Mouse (Mus musculus) embryo, embryonic 10.5 days (tissue): ENCODE measurements around the gene Gm49673.
"Not testable (repeated sequence)": the region's sequence is repeated elsewhere in the genome, so short reads cannot be mapped to it uniquely, and the experiment has no call there.

Experiments
- DNase-seq: peaks from one replicate; pipeline ENCODE4 v3.0.0-alpha.2; 2015; ENCODE audit warnings: low spot score

The Gm49673 gene

DNA sequence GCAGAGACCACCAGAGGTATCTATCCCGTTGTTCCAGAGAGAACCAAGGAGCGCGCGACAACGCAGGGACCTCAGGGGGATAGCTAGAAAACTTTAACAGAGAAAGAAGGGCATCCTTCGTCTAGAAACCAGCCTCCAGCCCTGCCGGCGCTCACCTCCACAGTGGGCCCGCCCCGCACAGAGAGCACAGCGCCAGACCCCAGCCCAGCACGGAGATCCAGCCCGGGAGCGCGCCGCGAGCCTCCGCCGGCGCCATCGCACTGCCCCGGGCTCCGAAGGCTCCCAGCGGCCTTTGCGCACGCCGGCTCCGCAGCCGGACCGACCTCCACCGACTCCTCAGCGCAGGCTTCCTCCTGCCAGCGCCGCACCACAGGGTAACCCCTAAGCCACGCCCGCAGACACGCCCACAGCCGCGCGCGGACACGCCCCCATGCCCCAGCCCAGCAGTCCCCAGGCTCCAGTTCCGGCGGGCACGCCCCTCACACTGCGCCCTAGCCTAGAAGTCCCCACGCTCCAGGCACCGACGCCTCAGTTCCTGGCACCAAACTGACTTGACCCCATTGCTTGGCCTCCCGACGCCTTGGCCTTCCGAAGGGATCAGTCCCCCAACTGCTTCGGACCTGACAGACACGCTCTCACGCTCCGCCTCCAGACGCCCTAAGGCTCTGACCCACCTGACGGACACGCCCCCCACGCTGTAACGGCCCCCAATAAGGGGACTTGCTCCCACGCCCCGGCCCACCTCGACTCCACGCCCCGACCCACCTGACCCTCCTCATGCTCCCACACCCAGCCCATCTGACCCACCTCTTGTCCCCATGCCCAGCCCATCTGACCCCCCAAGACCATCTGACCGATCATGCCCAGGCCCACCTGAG is at the start of gene Gm49673, which contains the start of gene Rnaset2a:
TSS of gene Gm49673 (minus strand) at position 350 of the 878 bp plus-strand sequence.
TSS of gene Rnaset2a (minus strand) at position 659 of the 878 bp plus-strand sequence.
- DNase-seq = peak; percentile 39

DNA sequence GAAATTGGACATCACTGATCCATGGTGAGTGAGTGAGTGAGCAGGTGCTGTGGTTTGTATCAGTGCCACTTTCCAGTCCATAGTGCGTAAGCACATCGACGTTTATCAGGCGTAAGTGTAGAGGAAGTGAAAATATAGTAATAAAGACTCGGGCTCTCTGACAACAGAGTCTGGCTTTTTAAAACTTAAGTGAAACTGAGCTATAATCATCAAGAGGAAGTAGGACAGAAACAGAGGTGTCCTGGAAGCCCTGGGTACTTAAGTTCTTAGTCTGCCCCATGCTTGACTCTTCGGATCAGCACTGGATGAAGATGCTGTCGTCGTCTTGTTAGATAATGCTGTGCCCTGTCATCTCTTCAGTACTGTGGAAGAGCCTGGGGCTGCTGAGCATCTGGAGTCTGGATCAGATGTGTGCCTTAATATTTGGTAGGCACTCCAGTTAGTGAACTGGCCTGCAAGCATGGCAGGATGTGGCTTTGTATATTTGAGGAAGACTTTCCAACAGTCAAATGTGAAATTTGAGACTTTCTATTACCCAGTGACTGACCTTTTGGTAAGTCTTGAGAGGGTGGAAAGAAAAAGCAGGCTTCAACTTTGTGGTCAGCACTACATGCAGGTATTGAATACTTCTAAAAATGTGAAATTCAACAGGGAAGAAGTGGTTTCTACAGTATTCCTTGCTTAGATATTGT is 48.2 kb upstream of the Gm49673 start:
- no peak for DNase-seq

DNA sequence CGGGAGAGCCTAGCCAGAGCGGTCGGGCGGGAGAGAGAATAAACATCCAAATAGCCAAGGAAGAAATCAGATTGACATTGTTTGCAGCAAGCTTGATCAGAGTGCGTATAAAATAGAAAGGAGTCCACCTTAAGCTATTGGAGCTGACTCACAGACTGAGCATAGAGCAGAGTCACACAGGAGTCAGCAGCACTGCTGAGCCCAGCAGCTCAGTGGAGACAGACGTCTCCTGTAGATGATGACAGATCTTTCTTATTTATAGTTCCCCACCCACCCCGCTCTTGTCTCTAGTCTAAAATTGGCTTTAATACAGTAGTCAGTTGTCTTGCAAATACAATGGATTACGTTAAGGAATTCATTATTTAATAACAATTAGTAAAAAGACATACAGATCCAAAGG is 46.1 kb upstream of the Gm49673 start:
- DNase-seq = no peak

- no peak for DNase-seq
These were observed 36.6 kb upstream of the Gm49673 start for GRCm38 (mm10) chr17:8184217-8184616.

- DNase-seq = no peak
These were observed 36.2 kb upstream of the Gm49673 start for GRCm38 (mm10) chr17:8183815-8184214.

GRCm38 (mm10) chr17:8177090-8177489 is 29.5 kb upstream of the Gm49673 start:
- DNase-seq = no peak

DNA sequence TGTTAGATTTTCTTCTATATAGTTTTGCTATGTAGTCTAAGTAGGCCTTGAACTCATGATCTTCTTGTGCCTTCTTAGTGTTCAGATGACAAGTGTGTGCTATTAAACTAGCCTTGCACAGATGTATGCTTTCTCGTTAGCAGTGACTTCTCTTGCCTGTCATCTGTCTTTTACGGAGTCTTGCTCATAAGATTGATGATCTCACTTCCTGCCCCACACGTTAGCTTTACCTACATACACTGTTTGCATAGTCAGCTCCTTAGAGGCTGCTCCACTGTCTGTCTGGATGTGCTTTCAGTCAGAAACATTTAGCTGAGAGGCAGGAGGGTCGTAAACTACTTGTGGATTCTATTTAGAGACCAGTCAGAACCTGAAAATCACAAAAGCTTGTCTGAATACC is 23.5 kb upstream of the Gm49673 start:
- DNase-seq = no peak

GRCm38 (mm10) chr17:8170331-8170730 is 22.7 kb upstream of the Gm49673 start:
- no peak for DNase-seq

DNA sequence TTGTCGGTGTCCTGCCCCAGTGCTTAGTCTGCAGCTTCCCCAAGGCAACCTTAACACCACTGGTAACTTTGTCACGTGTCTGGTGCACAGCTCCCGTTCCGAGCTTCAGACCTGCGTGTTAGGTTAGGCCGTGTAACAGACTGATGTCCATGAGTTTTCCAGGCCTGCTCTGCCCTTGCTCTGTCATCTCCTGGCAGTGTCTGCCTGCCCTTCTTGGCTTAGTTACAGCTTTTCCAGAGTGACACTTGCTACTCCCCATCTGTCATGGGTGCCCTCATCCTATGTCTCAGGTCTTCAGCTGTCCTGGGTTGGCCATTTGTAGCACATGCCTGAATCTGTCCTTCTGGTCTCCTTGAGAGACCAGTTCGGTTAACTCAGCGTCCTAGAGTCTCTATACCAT is 19.8 kb upstream of the Gm49673 start:
- not testable (repeated sequence) for DNase-seq

DNA sequence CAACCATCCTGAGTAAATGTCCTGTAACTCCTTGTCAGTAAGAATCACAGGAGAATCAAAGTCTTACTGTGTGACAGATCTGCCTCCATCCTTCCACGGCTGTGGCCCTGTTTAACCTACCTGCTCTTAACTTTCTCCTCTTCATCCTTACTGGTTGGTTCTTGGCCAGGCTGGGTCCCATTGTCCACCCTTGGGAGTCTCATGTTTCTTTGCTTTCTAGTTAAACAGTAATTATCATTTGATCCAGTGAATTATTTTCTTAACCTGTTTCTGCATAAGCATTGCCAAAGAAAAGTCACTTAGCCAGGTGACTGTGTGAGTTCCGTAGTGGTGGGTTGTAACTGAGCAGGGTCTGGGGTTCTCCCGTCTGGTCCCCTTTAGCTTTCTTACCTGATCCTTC is 18.9 kb upstream of the Gm49673 start:
- not testable (repeated sequence) for DNase-seq

- not testable (repeated sequence) for DNase-seq
These were observed 18.4 kb upstream of the Gm49673 start for GRCm38 (mm10) chr17:8165977-8166376.

- not testable (repeated sequence) for DNase-seq
These were observed 18.0 kb upstream of the Gm49673 start for GRCm38 (mm10) chr17:8165608-8165945.

DNA sequence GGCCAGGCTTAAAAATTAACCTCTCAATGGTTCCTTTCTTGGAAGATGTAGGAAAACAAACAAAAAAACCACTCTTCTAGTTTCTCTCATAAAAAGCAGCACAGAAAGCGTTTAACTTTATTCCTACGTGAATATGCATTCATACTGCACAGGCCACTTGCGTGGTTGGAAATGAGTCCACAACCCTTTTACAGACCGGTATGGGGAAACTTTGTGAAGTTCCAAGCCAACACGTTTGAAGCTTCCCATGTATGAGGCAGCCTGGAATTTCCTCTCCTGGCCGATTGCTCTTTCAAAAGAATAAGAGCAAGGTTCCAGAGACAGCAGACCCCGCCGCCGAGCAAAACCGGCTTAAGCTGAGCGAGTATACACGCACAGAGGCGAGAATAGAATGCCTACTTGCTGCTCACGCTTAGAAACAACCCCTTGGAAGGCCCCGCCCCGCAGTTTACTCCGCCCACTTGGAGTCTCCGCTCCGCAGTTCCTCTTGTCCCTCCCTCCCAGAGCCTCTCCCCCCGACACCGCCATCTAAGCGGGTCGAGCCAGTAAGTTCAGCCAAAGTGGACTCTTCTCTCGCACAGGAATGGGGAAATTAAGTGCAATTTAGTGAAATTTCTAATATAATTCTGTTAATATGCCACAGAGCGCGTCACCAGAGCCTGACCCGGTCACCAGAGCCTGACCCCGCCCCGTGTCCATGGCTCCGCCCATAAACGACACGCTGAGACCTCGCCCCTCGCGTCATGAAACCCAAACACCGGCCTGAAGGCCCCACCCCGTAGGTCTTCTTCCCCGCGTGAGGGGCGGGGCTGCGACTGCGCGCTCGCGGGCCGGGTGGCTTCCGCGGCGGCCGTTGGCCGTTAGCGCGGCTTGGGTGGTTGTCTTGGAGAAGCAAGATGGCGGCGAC is 17.4 kb upstream of the Gm49673 start, which contains the start of gene Fgfr1op:
TSS of gene Fgfr1op (plus strand) at position 801 of the 907 bp plus-strand sequence.
- peak; percentile 19 for DNase-seq

GRCm38 (mm10) chr17:8160969-8161368 is 13.4 kb upstream of the Gm49673 start:
- peak; percentile 18 for DNase-seq

GRCm38 (mm10) chr17:8158627-8159026 is 11.0 kb upstream of the Gm49673 start:
- not testable (repeated sequence) for DNase-seq

GRCm38 (mm10) chr17:8155982-8156381 is 8.4 kb upstream of the Gm49673 start:
- not testable (repeated sequence) for DNase-seq

DNA sequence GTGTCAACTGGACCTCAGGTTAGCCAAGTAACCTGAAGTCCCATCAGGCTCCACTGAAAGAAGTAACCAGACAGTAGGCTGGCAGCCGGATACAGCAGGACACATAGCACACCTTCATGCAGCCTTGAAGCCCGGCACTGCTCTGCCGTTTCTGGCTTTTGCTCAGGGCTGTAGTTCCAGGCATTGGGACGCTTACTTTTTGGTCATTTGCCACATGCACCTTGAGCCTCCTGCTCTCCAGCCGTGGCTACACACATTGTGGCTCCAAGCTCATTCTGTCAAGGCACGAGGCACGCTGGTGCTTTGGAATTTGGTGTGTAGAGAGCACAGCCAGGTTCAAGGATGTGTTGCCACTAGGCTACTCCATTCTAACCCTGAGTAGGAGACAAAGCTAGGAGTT is 7.4 kb upstream of the Gm49673 start:
- not testable (repeated sequence) for DNase-seq

DNA sequence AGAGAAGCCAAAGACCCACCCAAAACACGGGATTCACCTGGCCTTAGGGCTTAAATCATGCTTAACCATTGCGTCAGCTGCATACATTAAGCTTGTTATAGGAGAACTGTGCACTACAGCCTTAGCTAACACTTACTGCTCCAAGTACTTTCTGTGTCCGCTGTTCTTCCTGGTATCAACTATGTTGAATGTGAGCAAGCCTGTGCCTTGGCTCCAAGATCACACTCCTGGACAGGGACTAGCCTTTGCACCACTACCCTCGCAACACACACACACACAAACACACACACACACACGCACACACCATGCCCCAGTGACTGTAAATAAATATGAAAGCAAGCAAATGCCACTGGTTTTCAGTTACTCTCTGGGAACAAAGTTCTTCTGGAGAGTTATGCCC is 657 bp downstream of the Gm49673 start:
- peak; percentile 15 for DNase-seq

DNA sequence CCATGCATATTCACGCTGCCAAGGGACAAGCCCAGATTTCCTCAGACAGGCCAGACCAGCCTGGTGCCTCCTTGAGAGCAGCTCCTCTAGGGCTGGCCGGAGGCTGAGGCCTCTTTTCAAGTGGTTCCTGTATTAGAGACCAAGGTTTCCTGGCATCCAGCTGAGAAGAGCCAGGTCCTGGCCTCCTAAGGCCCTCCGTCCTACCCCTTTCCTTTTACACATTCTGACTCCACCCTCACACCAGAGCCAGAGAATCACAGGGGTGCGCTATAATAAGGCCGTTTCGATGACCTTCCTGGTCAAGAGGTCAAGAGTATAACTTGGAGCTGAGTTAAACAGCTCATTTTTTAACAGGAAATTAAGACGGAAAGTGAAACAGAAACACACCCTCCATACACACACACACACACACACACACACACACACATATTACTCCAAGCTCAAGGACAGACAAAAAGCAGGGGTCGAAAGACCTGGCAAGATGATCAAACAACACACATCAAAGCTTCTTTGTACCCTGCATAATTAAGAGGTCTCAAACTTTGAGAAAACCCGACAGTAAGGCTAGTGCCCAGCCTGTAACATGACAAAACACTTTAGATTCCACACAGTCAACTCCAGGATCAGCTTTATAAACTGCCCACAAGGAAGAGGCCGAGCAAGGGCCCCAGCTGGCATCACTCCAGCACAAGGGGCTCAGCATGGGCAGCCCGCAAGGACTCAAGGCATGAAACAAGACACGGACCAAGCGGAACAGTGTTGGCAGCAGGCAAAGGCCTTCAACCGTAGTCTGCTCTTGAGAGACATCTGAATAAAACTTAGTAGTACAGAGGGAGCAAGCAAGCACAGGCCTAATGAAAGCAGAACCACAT is 3.5 kb downstream of the Gm49673 start:
- not testable (repeated sequence) for DNase-seq

DNA sequence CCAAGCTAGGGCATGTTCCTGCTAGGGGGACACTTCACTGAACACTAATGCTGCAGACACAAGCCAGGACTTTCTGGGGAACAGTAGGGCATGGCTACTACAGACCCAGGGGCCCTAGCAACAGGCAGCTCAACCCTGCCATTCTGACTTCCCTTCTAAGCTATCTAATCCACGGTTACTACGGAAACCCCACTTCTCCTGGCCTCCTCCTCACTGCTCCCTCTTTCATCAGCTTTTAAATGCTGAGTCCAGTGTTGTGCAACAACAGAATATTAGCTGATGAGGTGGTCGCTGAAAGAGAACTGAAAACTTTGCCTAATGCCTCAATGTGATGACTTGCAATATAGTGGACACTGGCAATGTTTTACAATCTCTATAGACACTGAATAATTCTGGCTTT is 7.4 kb downstream of the Gm49673 start:
- DNase-seq = not testable (repeated sequence)

DNA sequence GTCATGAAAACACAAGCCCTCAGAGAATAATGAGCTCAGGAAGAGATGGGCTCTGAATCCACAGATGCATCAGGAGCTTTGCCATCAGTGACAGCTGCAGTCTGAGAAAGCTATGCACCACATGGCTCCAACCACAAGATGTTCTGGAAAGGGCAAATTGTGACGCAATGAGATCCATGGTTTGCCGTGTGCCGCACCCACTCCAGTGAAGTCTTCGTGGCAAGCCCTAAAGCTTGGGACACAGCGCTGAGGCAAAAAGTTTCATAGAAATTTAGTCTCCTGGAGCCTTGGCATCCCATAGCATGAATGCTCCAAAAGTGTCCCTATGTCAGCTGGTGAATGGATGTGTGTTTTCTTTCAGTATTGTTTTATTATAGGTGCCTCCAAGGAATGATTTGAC is 9.5 kb downstream of the Gm49673 start:
- DNase-seq = not testable (repeated sequence)
